Mouse (Mus musculus) lung, embryonic 16.5 days (tissue): ENCODE measurements around the gene Pabpc1l. TPM values are rescaled to one million over a fixed set of nuclear protein-coding genes. Genes with fewer than 3 reads are reported as not detected.

Experiments
- ATAC-seq: fragments of 200-750 bp; cut with Nextera tagmentation; 2 replicates; pipeline ENCODE4 v1.8.0; 2017; ENCODE audit warnings: low read depth, mild to moderate bottlenecking, moderate library complexity
- H3K27ac ChIP-seq: fragments of 300-500 bp; sonication (generic); 2 replicates; pipeline ENCODE4 v1.5.1; 2014; ENCODE audit warnings: mild to moderate bottlenecking, control low read depth, low read length
- H3K27me3 ChIP-seq: fragments of 300-500 bp; sonication (generic); 2 replicates; pipeline ENCODE4 v1.6.1; 2014; ENCODE audit warnings: low read depth, low read length, mixed read lengths; ENCODE audit not compliant: control insufficient read depth, insufficient read depth
- H3K36me3 ChIP-seq: fragments of 300-500 bp; sonication (generic); 2 replicates; pipeline ENCODE4 v1.6.1; 2014; ENCODE audit warnings: low read length; ENCODE audit not compliant: control insufficient read depth, insufficient read depth
- H3K4me1 ChIP-seq: fragments of 300-500 bp; sonication (generic); replicated peaks from 2 replicates; pipeline ENCODE4 v1.6.1; 2014; ENCODE audit warnings: low read length, mixed read lengths; ENCODE audit not compliant: control insufficient read depth, insufficient read depth
- H3K4me2 ChIP-seq: fragments of 300-500 bp; sonication (generic); 2 replicates; pipeline ENCODE4 v1.6.1; 2014; ENCODE audit warnings: low read depth, low read length, control low read depth
- H3K4me3 ChIP-seq: fragments of 300-500 bp; sonication (generic); 2 replicates; pipeline ENCODE4 v1.5.1; 2014; ENCODE audit warnings: mild to moderate bottlenecking, low read length, control low read depth
- H3K9ac ChIP-seq: fragments of 300-500 bp; sonication (generic); 2 replicates; pipeline ENCODE4 v1.6.1; 2014; ENCODE audit warnings: low read length, control low read depth
- H3K9me3 ChIP-seq: fragments of 300-500 bp; sonication (generic); 2 replicates; pipeline ENCODE4 v1.6.1; 2016; ENCODE audit warnings: low read length; ENCODE audit not compliant: control insufficient read depth
- WGBS: fragments of 180-500 bp; shearing (Covaris S2); extraction: QIAGEN DNeasy Blood & Tissue Kit; methylation state at CpG from one replicate; pipeline ENCODE4 v1.1.7; 2014; 5-methylcytosine and 5-hydroxymethylcytosine counted together
- polyA plus RNA-seq: library from polyadenylated mRNA; unstranded; fragments of >200 nt; fragmentation: Nextera tagmentation; extraction: Ambion mirVana; gene quantifications from 2 replicates; pipeline ENCODE4 v1.2.1, GENCODE M21; 2015

The Pabpc1l gene
- polyA plus RNA-seq, 1 experiment from 2014 or later = 0.77 TPM

DNA sequence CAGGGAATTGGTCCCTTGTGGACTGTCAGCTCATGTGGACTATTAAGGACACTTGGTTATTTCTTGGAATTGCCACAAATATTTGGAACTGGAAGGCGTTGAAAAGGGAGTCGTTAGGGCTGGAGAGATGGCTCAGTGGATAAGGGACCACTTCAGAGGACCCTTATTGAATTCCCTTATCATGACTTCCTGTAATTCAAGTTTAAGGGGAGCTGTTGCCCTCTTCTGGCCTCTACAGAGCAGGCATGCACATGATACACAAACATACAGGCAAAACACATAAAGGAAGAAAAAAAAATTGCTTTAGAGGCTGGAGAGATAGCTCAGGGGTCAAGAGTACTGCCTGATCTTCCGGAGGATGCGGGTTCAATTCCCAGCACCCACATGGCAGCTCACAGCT is 5.3 kb upstream of the Pabpc1l start:
- H3K9ac ChIP-seq = no peak overlapping the region
- no peak for ATAC-seq
- no peak overlapping the region for H3K27ac ChIP-seq
- H3K4me2 ChIP-seq = no peak overlapping the region
- H3K4me3 ChIP-seq = no peak overlapping the region
- 73% methylated on average over 4 of the region's 4 CpGs for WGBS
- H3K9me3 ChIP-seq = no peaks in the 10 kb centered on the region
- H3K27me3 ChIP-seq = no peaks in the 10 kb centered on the region
- no peaks in the 10 kb centered on the region for H3K4me1 ChIP-seq
- H3K36me3 ChIP-seq = peaks cover 31% of the 10 kb centered on the region

DNA sequence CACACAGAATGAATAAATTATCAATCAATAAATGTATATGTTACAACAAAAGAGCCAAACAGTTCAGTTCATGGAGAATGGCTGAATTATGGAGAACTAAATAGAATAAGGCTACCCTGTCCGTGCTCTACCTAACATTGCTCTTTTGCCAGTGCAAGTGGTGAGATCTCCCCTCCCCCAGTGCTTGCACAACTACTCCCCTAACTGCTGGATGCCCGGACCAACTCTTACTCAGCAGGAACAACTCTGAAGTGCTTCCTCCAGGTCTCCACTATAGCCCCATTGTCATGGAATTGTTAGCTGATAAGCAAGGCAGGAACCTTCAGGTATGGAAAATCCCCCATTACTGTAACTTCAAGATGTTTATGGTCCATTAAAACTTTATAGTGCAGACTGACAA is 3.1 kb upstream of the Pabpc1l start:
- Histone ChIP-seq H3K36me3 (peaks cover 13% of the 10 kb centered on the region), H3K27me3 (no peaks in the 10 kb centered on the region), H3K4me2 (no peak overlapping the region), H3K27ac (no peak overlapping the region), H3K4me1 (no peaks in the 10 kb centered on the region), H3K4me3 (no peak overlapping the region), H3K9me3 (no peaks in the 10 kb centered on the region), H3K9ac (no peak overlapping the region)
- WGBS = 43% methylated on average over 2 of the region's 2 CpGs
- ATAC-seq = no peak

GRCm38 (mm10) chr2:164031147-164031546 is 5.9 kb downstream of the Pabpc1l start:
- Histone ChIP-seq H3K27ac (no peak overlapping the region), H3K36me3 (no peaks in the 10 kb centered on the region), H3K9ac (no peak overlapping the region), H3K4me1 (no peaks in the 10 kb centered on the region), H3K4me3 (no peak overlapping the region), H3K27me3 (no peaks in the 10 kb centered on the region), H3K9me3 (no peaks in the 10 kb centered on the region), H3K4me2 (no peak overlapping the region)
- no peak for ATAC-seq
- WGBS = 66% methylated on average over 10 of the region's 10 CpGs

GRCm38 (mm10) chr2:164032973-164033372 is 7.7 kb downstream of the Pabpc1l start:
- no peaks in the 10 kb centered on the region for H3K27me3 ChIP-seq
- H3K4me3 ChIP-seq = no peak overlapping the region
- WGBS = 92% methylated on average over 3 of the region's 3 CpGs
- no peaks in the 10 kb centered on the region for H3K9me3 ChIP-seq
- H3K36me3 ChIP-seq = no peaks in the 10 kb centered on the region
- ATAC-seq = no peak
- H3K4me1 ChIP-seq = no peaks in the 10 kb centered on the region
- no peak overlapping the region for H3K27ac ChIP-seq
- H3K9ac ChIP-seq = no peak overlapping the region
- H3K4me2 ChIP-seq = no peak overlapping the region

GRCm38 (mm10) chr2:164036520-164037019 is 11.3 kb downstream of the Pabpc1l start:
- ATAC-seq = peak; percentile 47; the same call in 1 of the 2 replicates
- H3K27ac ChIP-seq = no peak overlapping the region
- no peaks in the 10 kb centered on the region for H3K36me3 ChIP-seq
- H3K4me2 ChIP-seq = no peak overlapping the region
- H3K4me1 ChIP-seq = no peaks in the 10 kb centered on the region
- H3K9ac ChIP-seq = no peak overlapping the region
- H3K9me3 ChIP-seq = no peaks in the 10 kb centered on the region
- no peak overlapping the region for H3K4me3 ChIP-seq
- H3K27me3 ChIP-seq = no peaks in the 10 kb centered on the region
- 45% methylated on average over 10 of the region's 10 CpGs for WGBS

DNA sequence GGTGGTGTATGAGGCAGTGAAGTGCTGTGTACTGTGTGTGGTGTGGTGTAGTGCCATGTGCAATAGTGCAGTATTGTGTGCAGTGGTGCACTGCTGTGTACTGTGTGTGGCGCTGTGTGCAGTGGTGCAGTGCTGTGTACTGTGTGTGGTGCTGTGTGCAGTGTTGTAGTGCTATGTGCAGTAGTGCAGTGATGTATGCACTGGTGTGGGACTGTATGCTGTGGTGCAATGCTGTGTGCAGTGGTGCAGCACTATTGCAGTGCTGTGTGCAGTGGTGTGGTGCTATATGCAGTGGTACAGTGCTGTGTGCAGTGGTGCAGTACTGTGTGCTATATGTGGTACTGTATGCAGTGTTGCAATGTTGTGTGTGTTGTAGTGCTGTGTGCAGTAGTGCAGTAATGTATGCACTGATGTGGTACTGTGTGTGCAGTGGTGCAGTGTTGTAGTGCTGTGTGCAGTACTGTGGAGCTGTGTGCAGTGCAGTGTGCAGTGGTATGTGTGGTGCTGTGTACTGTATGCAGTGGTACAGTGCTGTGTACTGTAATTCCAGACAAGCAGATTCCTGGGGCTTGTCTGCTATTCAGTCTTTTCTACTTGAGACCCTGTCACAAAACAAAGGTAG is 13.3 kb downstream of the Pabpc1l start:
- no peak for ATAC-seq
- no peak overlapping the region for H3K4me2 ChIP-seq
- WGBS = 100% methylated on average over 1 of the region's 1 CpGs

GRCm38 (mm10) chr2:164040949-164041348 is 15.7 kb downstream of the Pabpc1l start:
- Histone ChIP-seq H3K4me1 (no peaks in the 10 kb centered on the region), H3K27me3 (no peaks in the 10 kb centered on the region), H3K4me3 (no peak overlapping the region), H3K4me2 (no peak overlapping the region), H3K36me3 (no peaks in the 10 kb centered on the region), H3K27ac (no peak overlapping the region), H3K9me3 (no peaks in the 10 kb centered on the region), H3K9ac (no peak overlapping the region)
- 78% methylated on average over 6 of the region's 6 CpGs for WGBS
- no peak for ATAC-seq

More for the DNA sequence above, 13.3 kb downstream of the Pabpc1l start:
- no peaks in the 10 kb centered on the region for H3K27me3 ChIP-seq
- no peak overlapping the region for H3K9ac ChIP-seq
- no peaks in the 10 kb centered on the region for H3K36me3 ChIP-seq
- no peak overlapping the region for H3K4me3 ChIP-seq
- no peaks in the 10 kb centered on the region for H3K9me3 ChIP-seq
- H3K4me1 ChIP-seq = no peaks in the 10 kb centered on the region
- H3K27ac ChIP-seq = no peak overlapping the region

GRCm38 (mm10) chr2:164041523-164041922 is 16.3 kb downstream of the Pabpc1l start:
- Histone ChIP-seq H3K9me3 (no peaks in the 10 kb centered on the region), H3K36me3 (no peaks in the 10 kb centered on the region), H3K27me3 (no peaks in the 10 kb centered on the region), H3K9ac (no peak overlapping the region), H3K27ac (no peak overlapping the region), H3K4me1 (no peaks in the 10 kb centered on the region), H3K4me3 (no peak overlapping the region), H3K4me2 (no peak overlapping the region)
- WGBS = 76% methylated on average over 2 of the region's 2 CpGs
- ATAC-seq = no peak

DNA sequence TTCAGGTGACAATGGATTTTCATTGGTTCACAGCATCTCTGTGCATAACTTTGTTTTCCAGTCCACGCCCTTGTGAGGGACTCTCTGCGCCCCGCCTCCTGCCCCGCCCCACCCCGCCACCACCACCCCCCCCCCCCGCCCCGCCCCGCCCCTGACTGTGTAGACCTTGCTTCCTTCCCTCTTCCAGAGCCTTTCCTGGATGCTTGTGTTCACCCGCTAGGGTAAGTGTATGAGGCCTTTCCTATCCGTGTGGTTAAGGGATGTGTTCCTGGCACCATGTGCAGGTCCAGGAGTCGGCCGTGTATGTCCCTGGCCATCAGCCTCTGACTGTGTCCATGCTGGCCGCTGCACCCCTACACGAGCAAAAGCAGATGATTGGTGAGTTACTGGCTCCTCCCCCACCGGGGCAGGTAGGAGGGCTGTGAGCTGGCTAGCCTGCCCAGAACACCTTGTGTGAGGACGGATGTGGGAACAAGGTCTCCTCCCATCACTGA is 22.0 kb downstream of the Pabpc1l start:
- H3K36me3 ChIP-seq = no peaks in the 10 kb centered on the region
- peak overlapping the region; percentile 30 for H3K4me3 ChIP-seq
- 1% methylated on average over 11 of the region's 16 CpGs for WGBS
- no peaks in the 10 kb centered on the region for H3K27me3 ChIP-seq
- ATAC-seq = peak; percentile 72
- no peaks in the 10 kb centered on the region for H3K9me3 ChIP-seq
- H3K4me2 ChIP-seq = peak overlapping the region; percentile 42
- 0 out of 2 replicates have a peak, but pooled peaks cover 2% of the 10 kb centered on the region for H3K4me1 ChIP-seq
- no peak overlapping the region for H3K27ac ChIP-seq
- H3K9ac ChIP-seq = no peak overlapping the region
